Mouse (Mus musculus) ES-E14 (cell line): ENCODE measurements around the gene Cxcr4.

Source experiments
- CHD2 ChIP-seq: IDR thresholded peaks from 2 replicates; pipeline ENCODE4 v1.6.1; 2014; ENCODE audit warnings: mild to moderate bottlenecking, low read depth, low read length, inconsistent platforms
- HCFC1 ChIP-seq: IDR thresholded peaks from 2 replicates; pipeline ENCODE4 v1.6.1; 2012; ENCODE audit warnings: low read length, inconsistent platforms, borderline replicate concordance; ENCODE audit not compliant: insufficient read depth

DNA sequence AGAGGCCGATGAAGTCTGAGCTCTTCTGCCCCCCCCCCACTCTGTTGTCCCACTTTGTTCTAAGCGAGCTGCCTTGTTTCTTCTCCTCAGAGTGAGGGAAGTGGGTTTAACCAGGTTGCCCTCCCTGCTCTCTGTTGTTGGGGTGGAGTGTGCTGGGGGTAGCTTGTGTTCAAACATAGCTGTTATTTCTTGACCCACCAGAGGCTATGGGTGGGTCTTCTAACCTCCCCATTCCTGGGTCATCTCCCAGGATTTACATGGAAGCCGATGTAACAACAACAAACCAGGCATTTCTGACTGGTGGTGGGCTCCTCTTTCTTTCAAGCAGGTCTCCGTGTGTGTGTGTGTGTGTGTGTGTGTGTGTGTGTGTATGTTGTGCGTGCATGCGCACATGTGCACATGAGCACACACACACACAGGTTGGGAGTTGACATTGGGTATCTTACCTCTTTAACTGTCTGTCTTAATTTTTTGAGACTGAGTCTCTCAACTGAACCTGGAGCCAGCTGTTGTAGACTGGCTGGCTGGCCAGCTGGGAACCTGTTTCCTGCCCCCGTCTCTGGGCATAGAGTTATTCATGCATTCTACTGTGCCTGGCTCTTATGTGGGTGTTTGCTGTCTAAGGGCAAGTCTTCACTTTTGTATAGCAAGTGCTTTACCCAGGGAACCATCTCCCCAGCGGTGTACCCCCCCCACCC, 10.7 kb upstream of the Cxcr4 start:
- TF ChIP-seq HCFC1: no peak
- no peak for TF ChIP-seq CHD2
